Mouse (Mus musculus) E14TG2a.4 (cell line): ENCODE data around the gene Gsto1.

Experiments
- CTCF ChIP-seq: conservative IDR thresholded peaks from 2 replicates; pipeline ENCODE4 v1.5.1; 2014; ENCODE audit warnings: low read length
- POU5F1 ChIP-seq: IDR thresholded peaks from 2 replicates; pipeline ENCODE4 v1.6.1; 2014; ENCODE audit warnings: low read length, borderline replicate concordance

- TF ChIP-seq CTCF: no peak
- TF ChIP-seq POU5F1: no peak
Observed at GRCm38 (mm10) chr19:47886617-47887016, 31.8 kb downstream of the Gsto1 start.
